Mouse (Mus musculus) liver, embryonic 11.5 days (tissue): Measurements from ENCODE around the gene Thumpd1. TPM values are rescaled to one million over a fixed set of nuclear protein-coding genes. Genes with fewer than 3 reads are reported as not detected.

Experiments
- ATAC-seq: fragments of 200-750 bp; cut with Nextera tagmentation; replicated peaks from 2 replicates; pipeline ENCODE4 v1.8.0; 2017; ENCODE audit warnings: moderate number of reproducible peaks, mild to moderate bottlenecking, moderate TSS enrichment, moderate library complexity; ENCODE audit not compliant: low FRiP score
- DNase-seq: peaks from one replicate; pipeline ENCODE4 v3.0.0-alpha.2; 2017; ENCODE audit warnings: low spot score
- H3K27ac ChIP-seq: fragments of 300-500 bp; sonication (generic); 2 replicates; pipeline ENCODE4 v1.5.1; 2014; ENCODE audit warnings: mild to moderate bottlenecking, low read depth, low read length, control low read depth
- H3K27me3 ChIP-seq: fragments of 300-500 bp; sonication (generic); replicated peaks from 2 replicates; pipeline ENCODE4 v1.6.1; 2014; ENCODE audit warnings: low read length, mixed read lengths; ENCODE audit not compliant: control insufficient read depth, insufficient read depth
- H3K36me3 ChIP-seq: fragments of 300-500 bp; sonication (generic); 2 replicates; pipeline ENCODE4 v1.6.1; 2014; ENCODE audit warnings: mild to moderate bottlenecking, low read length, moderate library complexity, mixed read lengths; ENCODE audit not compliant: control insufficient read depth, insufficient read depth
- H3K4me1 ChIP-seq: fragments of 300-500 bp; sonication (generic); replicated peaks from 2 replicates; pipeline ENCODE4 v1.6.1; 2014; ENCODE audit warnings: low read length, mixed read lengths; ENCODE audit not compliant: control insufficient read depth, insufficient read depth
- H3K4me2 ChIP-seq: fragments of 300-500 bp; sonication (generic); 2 replicates; pipeline ENCODE4 v1.6.1; 2014; ENCODE audit warnings: mild to moderate bottlenecking, control low read depth, moderate library complexity
- H3K4me3 ChIP-seq: fragments of 300-500 bp; sonication (generic); 2 replicates; pipeline ENCODE4 v1.5.1; 2014; ENCODE audit warnings: low read depth, low read length, control low read depth
- H3K9ac ChIP-seq: fragments of 300-500 bp; sonication (generic); 2 replicates; pipeline ENCODE4 v1.6.1; 2014; ENCODE audit warnings: low read depth, low read length, control low read depth
- H3K9me3 ChIP-seq: fragments of 300-500 bp; sonication (generic); 2 replicates; pipeline ENCODE4 v1.6.1; 2016; ENCODE audit warnings: low read length, inconsistent platforms, mixed read lengths; ENCODE audit not compliant: control insufficient read depth
- WGBS: fragments of 180-500 bp; shearing (Covaris S2); extraction: QIAGEN DNeasy Blood & Tissue Kit; methylation state at CpG from one replicate; pipeline ENCODE4 v1.1.7; 2014; 5-methylcytosine and 5-hydroxymethylcytosine counted together
- polyA plus RNA-seq: library from polyadenylated mRNA; unstranded; fragments of >200 nt; fragmentation: Nextera tagmentation; extraction: Ambion mirVana; gene quantifications from 2 replicates; pipeline ENCODE4 v1.2.1, GENCODE M21; 2014

Gene Thumpd1
- polyA plus RNA-seq, 1 experiment from 2014 or later = 88.1 TPM

GRCm38 (mm10) chr7:119692302-119692701 lies 28.3 kb downstream of the Thumpd1 start:
- H3K4me2 ChIP-seq = no peak overlapping the region
- 77% methylated on average over 4 of the region's 4 CpGs for WGBS

DNA sequence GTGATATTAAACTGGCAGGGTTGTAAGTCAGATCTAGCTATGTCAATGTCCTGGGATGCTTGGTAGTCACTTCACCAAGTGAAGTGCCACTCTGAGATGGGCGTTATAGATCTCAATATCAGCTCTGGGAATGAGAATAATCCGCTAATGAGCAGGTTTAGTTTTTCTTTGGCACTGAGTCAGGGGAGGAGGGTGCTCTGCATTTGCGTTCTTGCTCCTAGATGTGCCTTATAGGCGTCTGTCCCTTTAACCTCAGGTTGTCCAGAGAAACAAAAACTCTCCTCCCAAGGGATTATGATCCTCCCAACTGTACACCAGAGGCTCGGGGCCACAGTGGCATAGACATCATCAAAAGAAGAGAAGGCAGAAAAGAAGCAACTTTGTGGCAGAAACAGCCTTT lies 30.9 kb downstream of the Thumpd1 start, which contains the start of gene Acsm4:
Gene Acsm4, plus strand, starts transcription at position 301 of the 400 bp plus-strand sequence.
- no peaks in the 10 kb centered on the region for H3K9me3 ChIP-seq
- H3K4me3 ChIP-seq = no peak within 1 kb of the TSS
- no peak within 1 kb of the TSS for H3K27ac ChIP-seq
- WGBS = 75% methylated on average over 5 of the region's 5 CpGs
- no peaks in the 10 kb centered on the region for H3K4me1 ChIP-seq
- no peak within 1 kb of the TSS for H3K4me2 ChIP-seq
- no peak for DNase-seq
- no peak within 1 kb of the TSS for H3K9ac ChIP-seq
- no peak for ATAC-seq
- H3K27me3 ChIP-seq = no peaks in the 10 kb centered on the region
- H3K36me3 ChIP-seq = no peaks in the 10 kb centered on the region

More at GRCm38 (mm10) chr7:119692302-119692701, 28.3 kb downstream of the Thumpd1 start:
- Histone ChIP-seq H3K9me3 (no peaks in the 10 kb centered on the region), H3K27ac (no peak overlapping the region), H3K9ac (no peak overlapping the region), H3K4me3 (no peak overlapping the region), H3K4me1 (no peaks in the 10 kb centered on the region), H3K27me3 (no peaks in the 10 kb centered on the region), H3K36me3 (no peaks in the 10 kb centered on the region)
- DNase-seq (no peak), ATAC-seq (no peak)

DNA sequence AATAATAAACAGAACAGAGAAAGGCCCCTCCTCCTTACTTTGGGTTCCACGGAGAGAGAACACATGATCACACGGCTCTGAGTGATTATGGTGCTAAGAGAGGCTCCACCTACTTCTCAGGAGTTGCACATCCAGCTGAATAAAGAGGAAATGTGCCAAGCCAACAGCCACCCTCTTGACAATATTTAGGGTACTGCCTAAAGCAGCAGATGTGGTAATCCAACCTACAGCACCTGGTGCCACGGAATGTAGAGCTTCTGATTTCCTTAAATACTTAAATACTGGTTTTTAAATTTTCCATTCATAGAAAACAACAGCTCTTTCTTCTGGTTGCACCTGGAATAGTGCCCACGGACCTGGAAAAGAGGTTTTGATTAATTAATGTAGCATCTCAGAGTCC lies 37.9 kb downstream of the Thumpd1 start:
- DNase-seq = no peak
- no peaks in the 10 kb centered on the region for H3K4me1 ChIP-seq
- 73% methylated on average over 4 of the region's 4 CpGs for WGBS
- H3K9me3 ChIP-seq = no peaks in the 10 kb centered on the region
- no peak overlapping the region for H3K9ac ChIP-seq
- ATAC-seq = no peak
- H3K27ac ChIP-seq = no peak overlapping the region
- no peak overlapping the region for H3K4me3 ChIP-seq
- H3K4me2 ChIP-seq = no peak overlapping the region
- no peaks in the 10 kb centered on the region for H3K36me3 ChIP-seq
- H3K27me3 ChIP-seq = no peaks in the 10 kb centered on the region

DNA sequence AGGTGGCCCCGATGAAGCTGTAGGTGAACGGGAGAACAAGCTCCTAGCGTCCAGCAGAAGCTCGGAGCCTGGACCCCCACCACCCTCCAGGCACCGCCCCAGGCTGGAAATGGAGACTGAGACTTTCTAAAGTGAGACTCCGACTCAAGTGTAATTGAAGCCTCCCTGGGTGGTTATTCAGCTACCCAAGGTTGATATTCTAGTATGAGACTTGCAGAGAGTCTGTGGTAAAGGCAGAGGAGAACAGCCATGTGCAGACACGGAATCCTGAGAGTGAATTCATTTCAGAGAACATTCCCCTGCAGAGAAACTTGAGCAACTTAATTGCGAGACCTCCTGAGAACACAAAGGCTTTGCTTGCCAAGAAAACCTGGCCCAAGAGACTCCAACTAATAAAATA lies 40.5 kb downstream of the Thumpd1 start:
- 77% methylated on average over 8 of the region's 8 CpGs for WGBS
- DNase-seq = no peak
- no peak overlapping the region for H3K27ac ChIP-seq
- no peaks in the 10 kb centered on the region for H3K4me1 ChIP-seq
- no peaks in the 10 kb centered on the region for H3K9me3 ChIP-seq
- H3K4me3 ChIP-seq = no peak overlapping the region
- H3K9ac ChIP-seq = no peak overlapping the region
- ATAC-seq = no peak
- H3K36me3 ChIP-seq = no peaks in the 10 kb centered on the region
- no peak overlapping the region for H3K4me2 ChIP-seq
- no peaks in the 10 kb centered on the region for H3K27me3 ChIP-seq

DNA sequence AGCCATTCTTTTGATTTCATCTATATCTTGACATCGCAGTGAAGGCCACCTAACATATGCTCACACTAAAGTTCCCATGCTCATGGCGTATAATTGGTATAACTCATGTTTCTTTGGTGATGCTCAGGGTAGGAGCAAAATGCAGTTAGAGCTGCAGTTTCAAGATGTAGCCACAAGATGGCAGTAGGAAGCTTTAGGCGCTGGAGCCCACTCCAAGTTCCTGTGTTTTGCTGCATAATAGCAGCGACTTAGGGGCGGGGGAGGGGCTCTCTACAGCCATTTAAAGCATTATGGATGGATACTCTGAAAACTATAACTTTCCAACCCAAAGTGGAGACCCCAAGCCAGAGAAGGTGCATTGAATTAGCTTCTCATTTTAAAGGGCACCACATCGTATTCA lies 47.1 kb downstream of the Thumpd1 start:
- Histone ChIP-seq H3K4me1 (no peaks in the 10 kb centered on the region), H3K4me3 (no peak overlapping the region), H3K36me3 (no peaks in the 10 kb centered on the region), H3K9ac (no peak overlapping the region), H3K4me2 (no peak overlapping the region), H3K9me3 (no peaks in the 10 kb centered on the region), H3K27ac (no peak overlapping the region), H3K27me3 (no peaks in the 10 kb centered on the region)
- 22% methylated on average over 6 of the region's 6 CpGs for WGBS
- DNase-seq (no peak), ATAC-seq (0 out of 2 replicates have a peak, but pooled peaks have one; percentile 31)

GRCm38 (mm10) chr7:119670925-119671324 lies 49.7 kb downstream of the Thumpd1 start:
- Histone ChIP-seq H3K9ac (no peak overlapping the region), H3K27me3 (no peaks in the 10 kb centered on the region), H3K27ac (no peak overlapping the region), H3K4me1 (no peaks in the 10 kb centered on the region), H3K36me3 (no peaks in the 10 kb centered on the region), H3K4me3 (no peak overlapping the region), H3K4me2 (no peak overlapping the region), H3K9me3 (no peaks in the 10 kb centered on the region)
- 49% methylated on average over 6 of the region's 6 CpGs for WGBS
- DNase-seq = no peak
- no peak for ATAC-seq

DNA sequence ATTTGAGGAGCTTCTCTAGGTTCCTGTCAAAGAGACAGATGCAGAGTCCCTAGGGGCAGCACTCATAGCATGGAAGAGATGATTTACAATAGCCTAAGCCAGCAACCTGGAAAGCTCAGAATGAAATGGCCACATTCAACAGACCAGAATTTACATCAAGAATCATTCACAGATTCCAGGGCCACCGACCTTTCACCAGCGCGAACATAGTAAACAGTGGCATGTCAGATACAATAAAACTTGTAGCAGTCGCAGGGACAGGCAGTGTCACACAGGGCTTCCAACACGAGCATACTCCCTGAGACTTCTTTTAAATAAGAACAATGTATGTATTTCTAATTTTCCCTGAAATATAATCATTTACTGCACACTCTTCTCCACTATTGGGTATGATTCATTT lies 50.2 kb downstream of the Thumpd1 start:
- Histone ChIP-seq H3K4me2 (no peak overlapping the region), H3K4me3 (no peak overlapping the region), H3K27ac (no peak overlapping the region), H3K4me1 (no peaks in the 10 kb centered on the region), H3K9me3 (no peaks in the 10 kb centered on the region), H3K36me3 (no peaks in the 10 kb centered on the region), H3K27me3 (no peaks in the 10 kb centered on the region), H3K9ac (no peak overlapping the region)
- ATAC-seq (no peak), DNase-seq (no peak)
- WGBS = 74% methylated on average over 5 of the region's 5 CpGs

- no peak for ATAC-seq
- H3K4me1 ChIP-seq = no peaks in the 10 kb centered on the region
These were observed 52.7 kb downstream of the Thumpd1 start for GRCm38 (mm10) chr7:119667893-119668292.

More at GRCm38 (mm10) chr7:119667893-119668292, 52.7 kb downstream of the Thumpd1 start:
- Histone ChIP-seq H3K27me3 (no peaks in the 10 kb centered on the region), H3K36me3 (no peaks in the 10 kb centered on the region), H3K9me3 (no peaks in the 10 kb centered on the region), H3K4me3 (no peak overlapping the region), H3K27ac (no peak overlapping the region), H3K4me2 (no peak overlapping the region), H3K9ac (no peak overlapping the region)
- 86% methylated on average over 3 of the region's 3 CpGs for WGBS
- DNase-seq = no peak
